8 mouse cellular contexts compared by ENCODE assay signal in genomic region chr19:57612179-57612472, GRCm38 (mm10). TPM values are rescaled to one million over a fixed set of nuclear protein-coding genes. Genes with fewer than 3 reads are reported as not detected.
A peak's percentile ranks its signal among the peaks of the same experiment; 100 is the strongest.
DNase-seq lines count a peak whose midpoint lies in the region; ATAC-seq and TF ChIP-seq lines count a peak whose summit lies in the region.

No protein-coding gene starts in this region.

- no peak for ATAC-seq in heart, postnatal 0 days (ENCODE audit: insufficient read depth, low read depth)
- ATAC-seq in midbrain, embryonic 11.5 days (ENCODE audit: low FRiP score) = no peak

- H3K4me3 ChIP-seq in kidney, adult 2 months (ENCODE audit: insufficient read depth, low read depth, low read length) = peak overlapping the region; percentile 92
- H3K4me3 ChIP-seq in bone marrow macrophage, adult 2 months (ENCODE audit: insufficient read depth, low read length) = peak overlapping the region; percentile 85
- H3K4me3 ChIP-seq in heart, postnatal 0 days (ENCODE audit: low read depth, low read length) = peak overlapping the region; percentile 94
- H3K4me3 ChIP-seq in midbrain, embryonic 11.5 days (ENCODE audit: low read depth, low read length) = peak overlapping the region; percentile 92

- peaks cover 4% of the 10 kb centered on the region; the same call in 1 of the 2 replicates for H3K4me1 ChIP-seq in kidney, adult 2 months (ENCODE audit: control insufficient read depth, insufficient read depth, low read length)
- peaks cover 9% of the 10 kb centered on the region for H3K4me1 ChIP-seq in bone marrow macrophage, adult 2 months (ENCODE audit: control insufficient read depth, insufficient read depth, low read length)
- H3K4me1 ChIP-seq in heart, postnatal 0 days (ENCODE audit: control insufficient read depth, insufficient read depth) = no peaks in the 10 kb centered on the region; the same call in 1 of the 2 replicates
- H3K4me1 ChIP-seq in midbrain, embryonic 11.5 days (ENCODE audit: control insufficient read depth, insufficient read depth, low read length) = peaks cover 11% of the 10 kb centered on the region

- H3K27me3 ChIP-seq in kidney, adult 2 months (replicated peaks; ENCODE audit: control insufficient read depth, insufficient read depth, low read length) = no peaks in the 10 kb centered on the region
- H3K27me3 ChIP-seq in heart, postnatal 0 days (ENCODE audit: control insufficient read depth, insufficient read depth, low read length) = no peaks in the 10 kb centered on the region
- H3K27me3 ChIP-seq in midbrain, embryonic 11.5 days (ENCODE audit: control insufficient read depth, insufficient read depth, low read length) = no peaks in the 10 kb centered on the region

- no peak for TF ChIP-seq EP300 in heart, postnatal 0 days (IDR thresholded peaks at IDR 0.05; ENCODE audit: low read depth)

- TF ChIP-seq CTCF in kidney, adult 2 months (conservative IDR thresholded peaks at IDR 0.05; ENCODE audit: insufficient read depth, insufficient read length, low read depth, low read length) = no peak
- TF ChIP-seq CTCF in bone marrow macrophage, adult 2 months (IDR thresholded peaks at IDR 0.05; ENCODE audit: low read depth, low read length) = no peak
- no peak for TF ChIP-seq CTCF in heart, postnatal 0 days (IDR thresholded peaks at IDR 0.05; ENCODE audit: low read depth)

- peak overlapping the region; percentile 87 for H3K9ac ChIP-seq in heart, postnatal 0 days (replicated peaks; ENCODE audit: low read depth, low read length)
- peak overlapping the region; percentile 93 for H3K9ac ChIP-seq in midbrain, embryonic 11.5 days (ENCODE audit: low read length)

- no peak overlapping the region for H3K27ac ChIP-seq in kidney, adult 2 months (ENCODE audit: insufficient read depth, low read depth, low read length)
- H3K27ac ChIP-seq in bone marrow macrophage, adult 2 months (ENCODE audit: insufficient read depth, low read depth, low read length) = no peak overlapping the region
- H3K27ac ChIP-seq in heart, postnatal 0 days (ENCODE audit: low read depth) = peak overlapping the region; percentile 92; the same call in 1 of the 2 replicates
- H3K27ac ChIP-seq in midbrain, embryonic 11.5 days (ENCODE audit: low read depth, low read length) = no peak overlapping the region

- DNase-seq in kidney, adult 2 months = no peak
- DNase-seq in kidney, postnatal 10 days = no peak
- DNase-seq in heart, postnatal 0 days (ENCODE audit: low spot score) = peak; percentile 18
- DNase-seq in midbrain, embryonic 11.5 days (ENCODE audit: low spot score, missing footprints) = no peak
- no peak for DNase-seq in urinary bladder, adult 18-20 months (ENCODE audit: low spot score in 2 of 2)
- no peak for DNase-seq in gastrocnemius, postnatal 25 days
- DNase-seq in frontal cortex, postnatal 25 days (ENCODE audit: low spot score in 2 of 2) = no peak

- peak overlapping the region; percentile 99 for H3K4me2 ChIP-seq in heart, postnatal 0 days (ENCODE audit: low read depth, low read length)
- peak overlapping the region; percentile 100 for H3K4me2 ChIP-seq in midbrain, embryonic 11.5 days

- H3K36me3 ChIP-seq in kidney, adult 2 months (ENCODE audit: control insufficient read depth, insufficient read depth, low read length) = no peaks in the 10 kb centered on the region
- no peaks in the 10 kb centered on the region for H3K36me3 ChIP-seq in heart, postnatal 0 days (replicated peaks; ENCODE audit: control insufficient read depth, insufficient read depth, low read length)
- H3K36me3 ChIP-seq in midbrain, embryonic 11.5 days (ENCODE audit: control insufficient read depth, insufficient read depth, low read length) = no peaks in the 10 kb centered on the region

- H3K9me3 ChIP-seq in heart, postnatal 0 days (replicated peaks; ENCODE audit: control insufficient read depth, low read length) = no peaks in the 10 kb centered on the region
- no peaks in the 10 kb centered on the region for H3K9me3 ChIP-seq in midbrain, embryonic 11.5 days (ENCODE audit: control insufficient read depth, low read length)

- TF ChIP-seq POLR2A in kidney, adult 2 months (IDR thresholded peaks at IDR 0.05; ENCODE audit: low read depth, low read length) = no peak
- TF ChIP-seq POLR2A in bone marrow macrophage, adult 2 months (IDR thresholded peaks at IDR 0.05; ENCODE audit: borderline replicate concordance, low read depth, low read length) = no peak

- 14% methylated on average over 2 of the region's 2 CpGs for WGBS in kidney, adult 2 months
- WGBS in heart, postnatal 0 days = 13% methylated on average over 2 of the region's 2 CpGs
- WGBS in midbrain, embryonic 11.5 days = 20% methylated on average over 2 of the region's 2 CpGs

RNA-seq across cellular contexts. Expression of gene Atrnl1, which starts 1.3 kb away (rescaled TPM):
- polyA plus RNA-seq in kidney, adult 2 months (2012; rRNA removed) = 13.4 and 13.7 TPM in 2 replicates
- 6.7 and 8.8 TPM in 2 replicates for polyA plus RNA-seq in bone marrow macrophage, adult 2 months (2012; ENCODE audit: insufficient read depth, insufficient read length, missing spikeins)
- 16.9 and 21.2 TPM in 2 replicates for total RNA-seq in heart, postnatal 0 days (2014; rRNA removed; ENCODE audit: low replicate concordance)
- 1.4 and 1.7 TPM in 2 replicates for polyA plus RNA-seq in heart, postnatal 0 days (2015; fragmentation: Nextera tagmentation; extraction: Ambion mirVana)
- polyA plus RNA-seq in midbrain, embryonic 11.5 days (2014; fragmentation: Nextera tagmentation; extraction: Ambion mirVana) = 5.6 and 6.4 TPM in 2 replicates
- total RNA-seq in gastrocnemius, postnatal 25 days (2021) = 1 to 10 TPM; 7.2 to 7.5 TPM
